Mouse (Mus musculus) layer of hippocampus, postnatal 25 days (tissue): ENCODE measurements around the gene Csnk1g1. TPM values are rescaled to one million over a fixed set of nuclear protein-coding genes. Genes with fewer than 3 reads are reported as not detected.

Source experiments
- DNase-seq, 2 experiments: peaks; one replicate each; pipeline ENCODE4 v3.0.0; 2022; ENCODE audit warnings: mixed read lengths in 2 of 2, low spot score in 1 of 2; ENCODE audit errors: extremely low spot score in 1 of 2
- total RNA-seq, 2 experiments: library from RNA; stranded (reverse); gene quantifications; 2 replicates each; pipeline ENCODE4 v1.2.3; 2021

Csnk1g1 gene
- total RNA-seq, 2 experiments from 2014 or later = 34.2 to 46.4 TPM

- no peak for DNase-seq
These were observed 87.1 kb downstream of the Csnk1g1 start for GRCm38 (mm10) chr9:65995603-65996376.

- no peak for DNase-seq
These were observed 90.2 kb downstream of the Csnk1g1 start for GRCm38 (mm10) chr9:65998965-65999364.

GRCm38 (mm10) chr9:66004380-66004779 is 95.7 kb downstream of the Csnk1g1 start:
- peak; percentile 30 to 39 for DNase-seq

GRCm38 (mm10) chr9:66007603-66008202 is 99.0 kb downstream of the Csnk1g1 start:
- peak; percentile 16 to 19 for DNase-seq

GRCm38 (mm10) chr9:66020601-66021000 is 111.9 kb downstream of the Csnk1g1 start:
- DNase-seq = no peak

- no peak for DNase-seq
These were observed 129.4 kb downstream of the Csnk1g1 start for GRCm38 (mm10) chr9:66038082-66038481.

GRCm38 (mm10) chr9:66038581-66038980 is 129.9 kb downstream of the Csnk1g1 start:
- no peak for DNase-seq

GRCm38 (mm10) chr9:66039290-66039689 is 130.6 kb downstream of the Csnk1g1 start:
- no peak for DNase-seq

- DNase-seq = peak in 1 of 2 experiments; percentile 22
These were observed 132.1 kb downstream of the Csnk1g1 start for GRCm38 (mm10) chr9:66040801-66041200.

- no peak for DNase-seq
These were observed 133.6 kb downstream of the Csnk1g1 start for GRCm38 (mm10) chr9:66042331-66042730.

GRCm38 (mm10) chr9:66043241-66043640 is 134.5 kb downstream of the Csnk1g1 start:
- no peak for DNase-seq

- no peak for DNase-seq
These were observed 141.3 kb downstream of the Csnk1g1 start for GRCm38 (mm10) chr9:66049931-66050601.

GRCm38 (mm10) chr9:66051493-66051892 is 142.8 kb downstream of the Csnk1g1 start:
- DNase-seq = no peak

GRCm38 (mm10) chr9:66052731-66053130 is 144.0 kb downstream of the Csnk1g1 start:
- no peak for DNase-seq

GRCm38 (mm10) chr9:66053620-66054019 is 144.9 kb downstream of the Csnk1g1 start:
- no peak for DNase-seq

- peak; percentile 89 to 96 for DNase-seq
These were observed 151.0 kb downstream of the Csnk1g1 start, which contains the start of gene Ppib for GRCm38 (mm10) chr9:66059583-66060307. Ppib (plus strand) TSS chr9:66060222.

- DNase-seq = no peak
These were observed 151.6 kb downstream of the Csnk1g1 start for GRCm38 (mm10) chr9:66060308-66060647.

GRCm38 (mm10) chr9:66060986-66061385 is 152.3 kb downstream of the Csnk1g1 start:
- DNase-seq = no peak

- no peak for DNase-seq
These were observed 152.9 kb downstream of the Csnk1g1 start for GRCm38 (mm10) chr9:66061656-66062055.

- no peak for DNase-seq
These were observed 154.7 kb downstream of the Csnk1g1 start for GRCm38 (mm10) chr9:66063446-66063845.

- no peak for DNase-seq
These were observed 155.6 kb downstream of the Csnk1g1 start for GRCm38 (mm10) chr9:66064316-66064715.
